Mouse (Mus musculus) heart, postnatal 25 days (tissue): ENCODE measurements at regions not wholly inside any gene's neighbourhood (a gene's known extent, or its start where the extent isn't known, plus 50 kb on each side); places are given as distances from the start of the nearest gene placed in this dataset.

Source experiments
- DNase-seq: peaks from one replicate; pipeline ENCODE4 v3.0.0; 2022; ENCODE audit warnings: low spot score
- intact Hi-C: fragments of 180-260 bp; cut with DNase I; formaldehyde crosslinking; loops from one replicate; pipeline ENCODE4 v1.15.1; 2025

DNA sequence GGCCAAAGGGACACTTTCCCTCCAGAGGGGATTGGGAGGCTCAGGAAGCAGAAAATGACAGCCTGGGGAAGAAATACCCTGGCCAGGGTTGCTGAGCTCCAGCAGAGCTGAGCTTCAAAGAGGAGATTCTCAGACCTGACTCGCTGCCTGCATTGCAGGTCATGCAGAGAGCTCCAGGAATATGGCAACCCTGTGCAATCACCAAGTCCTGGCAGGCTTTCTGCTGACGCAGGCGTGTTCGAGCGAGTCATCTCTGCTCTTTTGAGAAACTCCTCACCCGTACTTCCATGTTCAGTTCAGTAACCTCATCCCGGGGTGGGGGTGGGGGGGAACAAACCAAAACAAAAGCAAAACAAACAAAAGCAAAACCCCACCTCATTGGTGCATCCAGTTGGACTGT, 89.9 kb upstream of the Spin1 start:
- no peak for DNase-seq
- intact Hi-C loops = no loop called here

GRCm38 (mm10) chr13:51016209-51016608, 84.5 kb upstream of the Spin1 start:
- intact Hi-C loops = no loop called here
- no peak for DNase-seq

DNA sequence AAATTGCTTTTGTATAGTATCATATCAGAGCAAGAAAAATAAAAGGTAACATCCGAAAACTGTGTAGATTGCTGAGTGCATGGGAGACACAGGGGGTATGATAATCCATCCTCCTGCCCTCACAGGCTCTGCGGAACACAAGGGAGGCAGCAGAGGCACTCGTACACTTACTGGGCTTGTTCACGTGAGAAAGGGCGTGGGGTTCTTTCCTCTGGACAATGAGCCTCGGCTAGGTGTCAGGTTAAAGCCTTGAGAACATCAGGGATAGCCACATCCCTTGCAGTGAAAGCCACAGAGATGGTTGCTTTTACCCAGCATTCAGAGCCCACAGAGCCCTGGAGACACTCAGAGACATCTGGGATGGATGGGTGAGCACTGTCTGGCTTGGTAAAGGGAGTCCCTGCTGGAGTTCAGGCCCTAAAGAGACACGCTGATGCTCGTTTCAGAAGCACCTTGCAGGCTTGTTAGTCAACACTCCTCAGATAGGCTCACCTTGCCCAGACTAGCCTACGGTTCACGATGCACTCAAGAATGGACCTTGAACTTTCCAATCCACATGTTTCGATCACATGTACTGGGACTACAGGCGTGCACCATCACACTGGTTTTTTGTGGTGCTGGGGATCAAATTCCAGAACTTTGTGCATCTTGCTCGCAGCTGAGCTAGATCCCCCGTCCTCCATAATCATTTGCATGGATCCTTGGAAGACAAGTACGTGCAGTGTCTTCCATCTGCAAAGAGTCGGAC, 83.5 kb upstream of the Spin1 start:
- no peak for DNase-seq
- intact Hi-C loops = no loop called here

GRCm38 (mm10) chr13:51017727-51018321, 82.9 kb upstream of the Spin1 start:
- intact Hi-C loops = no loop called here
- no peak for DNase-seq

DNA sequence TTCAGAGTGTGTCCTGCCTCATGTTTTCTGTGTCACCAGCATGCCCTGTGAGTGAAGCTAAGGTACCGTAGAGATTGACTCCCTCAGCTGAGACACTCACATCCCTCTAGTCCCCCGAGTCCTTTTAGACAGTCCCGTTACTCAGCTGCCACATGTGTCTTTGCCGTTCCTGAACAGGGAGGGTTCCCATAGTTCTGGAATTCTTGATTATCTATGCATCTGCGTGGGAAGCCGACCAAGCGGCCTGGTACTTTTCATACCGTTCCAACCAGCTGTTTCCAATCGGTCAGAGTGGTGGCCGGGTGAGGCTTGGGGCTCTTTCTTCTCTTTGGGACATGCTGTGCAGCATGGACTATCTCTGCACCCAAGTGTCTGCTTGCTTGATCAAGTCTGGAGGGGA, 82.3 kb upstream of the Spin1 start:
- DNase-seq = no peak
- intact Hi-C loops = no loop called here

DNA sequence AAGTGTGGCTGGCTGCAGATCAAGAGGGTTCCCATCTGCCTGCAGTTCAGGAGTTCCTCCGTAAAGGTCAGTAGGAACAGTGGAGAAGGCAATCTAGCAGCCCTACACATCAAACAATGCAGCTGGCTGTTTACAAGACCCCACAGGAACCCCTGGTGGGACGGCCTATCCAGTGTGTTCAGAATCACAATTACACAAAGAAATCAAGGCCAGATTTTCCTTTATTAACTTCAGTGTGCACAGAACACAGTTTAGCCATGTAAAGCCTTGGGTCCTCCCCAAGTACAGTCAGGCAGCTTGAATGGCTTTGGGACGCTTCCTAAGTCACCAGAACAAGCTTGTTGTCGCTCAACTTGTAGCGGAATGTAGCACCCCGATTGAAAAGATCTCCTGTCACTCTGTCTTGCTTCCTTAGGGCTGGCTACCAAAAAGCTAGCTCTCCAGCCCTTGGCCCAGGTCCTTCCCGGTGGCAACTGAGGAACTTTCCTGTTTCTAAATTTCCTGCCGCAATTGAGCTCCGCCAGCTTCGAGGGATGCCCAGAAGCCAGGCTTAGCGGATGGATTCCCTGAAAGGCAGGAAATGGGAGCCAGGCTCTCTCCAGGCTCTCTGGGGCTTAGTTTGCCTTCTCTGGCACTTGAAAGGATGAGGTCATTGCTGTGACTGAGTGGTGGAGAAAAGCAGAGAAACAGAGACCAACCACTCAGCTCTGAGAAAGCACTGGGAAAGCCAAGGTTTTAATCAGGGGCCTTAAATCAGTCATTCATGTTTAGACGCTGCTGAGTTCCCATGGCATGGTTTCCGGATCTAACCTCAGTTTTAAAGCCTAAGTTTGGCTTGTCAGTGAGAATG, 78.1 kb upstream of the Spin1 start:
- DNase-seq = peak; percentile 33
- intact Hi-C loops = loop anchor here (5.0 kb wide), 1 partner anchor 75 kb away; no protein-coding TSS in a partner anchor

DNA sequence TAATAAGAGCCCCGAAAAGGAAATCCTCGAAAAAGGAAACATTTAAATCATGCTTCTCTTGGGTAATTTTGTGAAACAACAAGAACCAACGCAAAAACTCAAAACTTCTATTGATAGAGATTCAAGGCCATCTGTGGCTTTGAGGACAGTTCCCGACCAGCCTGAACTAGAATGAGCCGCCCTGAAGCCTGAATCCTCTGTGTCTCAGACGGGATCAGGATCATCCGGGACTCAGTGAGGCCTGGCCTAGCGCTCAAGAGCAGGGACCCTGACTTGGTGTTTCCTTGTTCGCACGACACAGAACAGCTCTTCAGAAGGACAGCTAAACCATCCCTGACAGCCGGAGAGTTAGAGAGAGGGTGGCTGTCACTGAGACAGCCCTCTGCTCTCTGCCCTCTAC, 77.4 kb upstream of the Spin1 start:
- DNase-seq = no peak
- intact Hi-C loops = loop anchor here (5.0 kb wide), 1 partner anchor 74 kb away; no protein-coding TSS in a partner anchor

GRCm38 (mm10) chr13:51026311-51026918, 74.3 kb upstream of the Spin1 start:
- intact Hi-C loops = no loop called here

DNA sequence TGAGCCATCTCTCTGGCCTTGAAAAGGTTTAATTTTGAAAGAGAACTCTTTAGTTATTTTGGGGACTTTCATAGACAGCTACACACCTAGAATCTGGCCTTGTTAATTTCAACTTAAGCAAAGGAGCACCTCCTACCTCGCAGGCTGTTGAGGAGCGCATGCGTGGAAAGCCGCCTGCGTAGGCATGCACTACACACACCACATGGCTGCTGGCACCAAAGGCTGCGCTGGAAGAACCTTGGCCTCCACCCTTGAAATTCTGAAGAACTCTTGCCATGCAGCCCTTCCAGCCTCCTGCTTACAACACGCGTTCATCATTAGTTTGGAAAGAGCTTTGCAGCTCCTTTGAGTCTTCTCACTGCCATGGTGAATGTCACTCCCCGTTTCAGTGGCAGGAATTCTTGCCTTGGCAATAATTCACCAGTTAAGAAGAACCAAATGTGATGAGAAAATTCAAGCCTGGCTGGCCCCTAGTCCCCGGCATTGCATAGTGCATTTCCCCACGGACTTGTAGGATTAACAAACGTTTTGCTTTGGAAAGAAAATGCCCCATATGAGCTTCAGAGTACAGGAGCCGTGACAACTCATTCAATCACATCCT, 62.7 kb upstream of the Spin1 start:
- intact Hi-C loops = no loop called here
- DNase-seq = peak; percentile 16

More at GRCm38 (mm10) chr13:51026311-51026918, 74.3 kb upstream of the Spin1 start:
- no peak for DNase-seq

- intact Hi-C loops = no loop called here
- no peak for DNase-seq
These were observed 61.7 kb upstream of the Spin1 start for GRCm38 (mm10) chr13:51038955-51039354.

DNA sequence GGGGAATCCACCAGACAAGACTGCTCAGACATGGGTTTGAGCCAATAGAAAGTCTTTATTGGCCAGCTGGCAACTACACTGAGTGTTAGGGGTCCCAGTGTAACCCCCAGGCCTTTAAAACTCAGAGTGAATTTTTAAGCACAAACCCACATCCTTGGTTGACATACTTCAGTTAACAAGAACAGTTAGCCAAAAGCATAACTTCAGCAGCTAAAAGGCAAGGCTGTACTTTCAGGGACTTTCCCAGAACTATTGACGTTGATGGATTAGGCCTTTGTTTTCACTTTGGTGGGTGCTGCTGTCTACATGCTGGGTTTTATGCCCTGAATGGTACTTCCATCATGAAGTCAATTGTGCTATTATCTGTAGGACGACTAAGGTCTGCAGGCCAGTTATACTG, 59.6 kb upstream of the Spin1 start:
- DNase-seq = no peak

GRCm38 (mm10) chr13:51042881-51043402, 57.7 kb upstream of the Spin1 start:
- intact Hi-C loops = no loop called here
- no peak for DNase-seq

More for the DNA sequence above, 59.6 kb upstream of the Spin1 start:
- intact Hi-C loops = no loop called here
